Mouse (Mus musculus) small intestine, adult 2 months (tissue): ENCODE measurements at regions not wholly inside any gene's neighbourhood (a gene's known extent, or its start where the extent isn't known, plus 50 kb on each side); places are given as distances from the start of the nearest gene placed in this dataset.

ENCODE experiments used
- H3K27ac ChIP-seq: fragments of 200-500 bp; 2 replicates; pipeline ENCODE4 v1.5.1; 2012; ENCODE audit warnings: low read depth, low read length, control low read depth, inconsistent platforms; ENCODE audit not compliant: insufficient read depth
- H3K27me3 ChIP-seq: fragments of 200-500 bp; 2 replicates; pipeline ENCODE4 v1.6.1; 2012; ENCODE audit warnings: mild to moderate bottlenecking, moderate library complexity, low read length, inconsistent platforms; ENCODE audit not compliant: control insufficient read depth, insufficient read depth
- H3K36me3 ChIP-seq: fragments of 200-500 bp; 2 replicates; pipeline ENCODE4 v1.6.1; 2012; ENCODE audit warnings: mild to moderate bottlenecking, low read length, control low read depth, inconsistent platforms; ENCODE audit not compliant: control insufficient read depth, insufficient read depth
- H3K4me1 ChIP-seq: fragments of 200-500 bp; 2 replicates; pipeline ENCODE4 v1.6.1; 2012; ENCODE audit warnings: low read length, inconsistent platforms, mixed read lengths; ENCODE audit not compliant: control insufficient read depth, insufficient read depth, insufficient read length
- H3K4me3 ChIP-seq: fragments of 200-500 bp; 2 replicates; pipeline ENCODE4 v1.5.1; 2012; ENCODE audit warnings: low read depth, mild to moderate bottlenecking, control low read depth, inconsistent platforms, low read length, moderate library complexity
- CTCF ChIP-seq: fragments of 200-500 bp; IDR thresholded peaks from 2 replicates; pipeline ENCODE4 v1.5.1; 2012; ENCODE audit warnings: low read depth, mild to moderate bottlenecking, control low read depth, inconsistent platforms, low read length, moderate library complexity, mixed read lengths; ENCODE audit not compliant: insufficient replicate concordance, insufficient read length; ENCODE audit errors: extremely low read depth
- POLR2A ChIP-seq: fragments of 200-500 bp; IDR thresholded peaks from 2 replicates; pipeline ENCODE4 v1.6.1; 2012; ENCODE audit warnings: low read depth, mild to moderate bottlenecking, control low read depth, inconsistent platforms, low read length, moderate library complexity
- WGBS: fragments of 180-500 bp; shearing (Covaris S2); methylation state at CpG from one replicate; pipeline ENCODE4 v1.1.7; 2018; 5-methylcytosine and 5-hydroxymethylcytosine counted together

DNA sequence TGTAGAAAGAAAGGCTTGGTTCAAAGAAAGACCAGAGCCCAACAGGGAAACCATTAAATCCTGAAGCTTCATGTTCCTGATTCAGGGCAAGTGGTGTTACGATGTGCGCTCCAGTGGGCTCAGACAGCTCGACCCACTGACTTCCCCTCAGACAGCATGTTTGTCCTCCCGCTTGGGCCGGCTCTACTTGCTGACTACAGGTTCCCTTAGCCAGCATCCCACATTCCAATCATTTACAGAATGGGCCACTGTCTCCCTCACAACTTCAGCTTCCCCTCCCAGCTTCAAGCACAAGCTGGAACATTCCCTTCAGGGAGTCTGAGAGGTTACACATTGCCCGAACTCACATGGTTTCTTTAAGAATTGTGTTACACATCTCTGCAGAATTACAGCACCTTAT is 372.7 kb upstream of the Cdh4 start:
- Histone ChIP-seq H3K4me3 (no peak overlapping the region), H3K27ac (no peak overlapping the region)
- 50% methylated on average over 6 of the region's 6 CpGs for WGBS

DNA sequence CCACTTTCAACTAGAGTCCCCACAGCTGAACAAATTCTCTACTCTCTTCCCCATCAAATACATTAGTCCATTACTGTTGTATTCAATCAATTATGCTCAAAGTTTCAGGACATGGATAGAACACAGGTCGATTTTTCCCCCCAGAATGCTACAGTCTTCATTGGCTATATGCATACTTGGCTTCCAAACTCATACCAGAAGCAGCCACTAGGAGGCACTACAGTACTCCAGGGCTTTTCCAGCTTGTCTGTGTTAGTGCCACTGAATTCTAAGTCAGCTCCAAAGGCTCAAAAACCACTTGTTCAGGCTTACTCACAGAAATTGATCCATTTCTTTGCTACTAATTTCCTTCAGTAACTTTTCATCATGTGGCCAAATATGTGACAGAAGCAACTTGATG is 371.9 kb upstream of the Cdh4 start:
- 27% methylated on average over 1 of the region's 1 CpGs for WGBS
- Histone ChIP-seq H3K27me3 (no peaks in the 10 kb centered on the region), H3K4me3 (no peak overlapping the region), H3K36me3 (no peaks in the 10 kb centered on the region), H3K4me1 (no peaks in the 10 kb centered on the region), H3K27ac (no peak overlapping the region)
- no peak for TF ChIP-seq POLR2A
- TF ChIP-seq CTCF: no peak

More for the DNA sequence above, 372.7 kb upstream of the Cdh4 start:
- Histone ChIP-seq H3K4me1 (no peaks in the 10 kb centered on the region), H3K27me3 (no peaks in the 10 kb centered on the region), H3K36me3 (no peaks in the 10 kb centered on the region)
- no peak for TF ChIP-seq CTCF
- TF ChIP-seq POLR2A: no peak

- WGBS: 59% methylated on average over 13 of the region's 13 CpGs
Measured at GRCm38 (mm10) chr2:179080462-179081274, 361.6 kb upstream of the Cdh4 start.

GRCm38 (mm10) chr2:179086915-179087314 is 355.3 kb upstream of the Cdh4 start:
- no peak overlapping the region for H3K27ac ChIP-seq
- TF ChIP-seq CTCF (no peak), POLR2A (no peak)
- no peaks in the 10 kb centered on the region for H3K27me3 ChIP-seq
- H3K4me3 ChIP-seq: no peak overlapping the region
- WGBS: 80% methylated on average over 9 of the region's 9 CpGs
- H3K4me1 ChIP-seq: no peaks in the 10 kb centered on the region
- no peaks in the 10 kb centered on the region for H3K36me3 ChIP-seq

More at GRCm38 (mm10) chr2:179080462-179081274, 361.6 kb upstream of the Cdh4 start:
- Histone ChIP-seq H3K4me1 (no peaks in the 10 kb centered on the region), H3K27me3 (no peaks in the 10 kb centered on the region), H3K4me3 (no peak overlapping the region), H3K36me3 (no peaks in the 10 kb centered on the region), H3K27ac (no peak overlapping the region)
- TF ChIP-seq CTCF (no peak), POLR2A (no peak)

DNA sequence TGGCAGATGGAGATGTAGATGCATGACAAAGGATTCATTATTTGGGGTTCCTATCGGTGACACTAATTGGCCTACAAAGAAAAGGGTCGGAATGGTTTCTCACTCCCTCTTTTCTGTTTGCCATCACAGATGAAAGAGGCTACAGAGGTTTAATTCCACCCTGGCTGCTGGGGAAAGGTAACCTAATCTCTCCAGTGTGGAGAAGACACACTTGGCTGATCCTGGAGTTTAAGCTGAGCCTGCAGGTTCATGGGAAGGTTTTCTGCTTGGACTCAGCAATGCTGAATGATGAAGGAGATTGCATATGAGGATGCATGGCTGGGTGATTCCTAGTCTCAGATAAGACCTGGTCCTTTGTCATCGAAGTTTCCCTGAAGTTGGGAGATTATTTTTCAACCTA is 350.8 kb upstream of the Cdh4 start:
- Histone ChIP-seq H3K36me3 (no peaks in the 10 kb centered on the region), H3K27me3 (no peaks in the 10 kb centered on the region), H3K27ac (no peak overlapping the region), H3K4me1 (no peaks in the 10 kb centered on the region), H3K4me3 (no peak overlapping the region)
- WGBS: 60% methylated on average over 3 of the region's 3 CpGs
- TF ChIP-seq CTCF (no peak), POLR2A (no peak)

DNA sequence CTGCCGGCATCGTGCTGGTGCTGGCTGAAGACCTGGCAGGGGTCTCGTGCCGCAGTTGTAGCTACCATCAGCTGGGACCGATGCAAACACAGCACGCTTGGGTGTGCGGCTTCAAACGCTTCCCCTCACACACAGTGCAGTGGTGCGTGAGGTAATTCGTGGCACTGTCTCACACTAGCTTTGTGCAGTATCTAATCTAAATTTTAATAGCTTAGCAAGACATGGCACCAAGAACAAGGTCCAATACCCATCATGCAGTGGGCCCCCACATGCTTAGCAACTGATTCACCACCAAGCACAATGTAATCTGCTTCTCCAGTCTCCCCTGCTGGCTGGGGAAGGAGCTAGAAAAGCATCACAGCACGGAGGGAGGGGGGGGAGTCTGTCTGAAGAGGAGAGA is 348.2 kb upstream of the Cdh4 start:
- WGBS: 73% methylated on average over 11 of the region's 11 CpGs
- H3K36me3 ChIP-seq: no peaks in the 10 kb centered on the region
- no peaks in the 10 kb centered on the region for H3K4me1 ChIP-seq
- H3K27ac ChIP-seq: no peak overlapping the region
- no peaks in the 10 kb centered on the region for H3K27me3 ChIP-seq
- H3K4me3 ChIP-seq: no peak overlapping the region
- TF ChIP-seq CTCF (no peak), POLR2A (no peak)

DNA sequence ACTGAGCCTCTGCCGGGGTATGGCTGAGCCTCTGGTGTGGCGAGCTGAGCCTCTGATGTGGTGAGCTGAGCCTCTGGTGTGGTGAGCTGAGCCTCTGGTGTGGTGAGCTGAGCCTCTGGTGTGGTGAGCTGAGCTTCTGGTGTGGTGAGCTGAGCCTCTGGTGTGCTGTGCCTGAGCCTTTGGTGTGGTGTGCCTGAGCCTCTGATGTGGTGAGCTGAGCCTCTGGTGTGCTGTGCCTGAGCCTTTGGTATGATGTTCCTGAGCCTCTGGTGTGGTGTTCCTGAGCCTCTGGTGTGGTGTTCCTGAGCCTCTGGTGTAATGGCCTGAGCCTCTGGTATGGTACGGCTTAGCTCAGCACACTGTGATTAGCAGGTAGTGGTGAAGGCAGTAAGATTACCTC is 346.2 kb upstream of the Cdh4 start:
- Histone ChIP-seq H3K27me3 (no peaks in the 10 kb centered on the region), H3K4me3 (no peak overlapping the region), H3K36me3 (no peaks in the 10 kb centered on the region), H3K27ac (no peak overlapping the region), H3K4me1 (no peaks in the 10 kb centered on the region)
- TF ChIP-seq CTCF (no peak), POLR2A (no peak)
- whole genome bisulfite sequencing: 76% methylated on average over 3 of the region's 3 CpGs

DNA sequence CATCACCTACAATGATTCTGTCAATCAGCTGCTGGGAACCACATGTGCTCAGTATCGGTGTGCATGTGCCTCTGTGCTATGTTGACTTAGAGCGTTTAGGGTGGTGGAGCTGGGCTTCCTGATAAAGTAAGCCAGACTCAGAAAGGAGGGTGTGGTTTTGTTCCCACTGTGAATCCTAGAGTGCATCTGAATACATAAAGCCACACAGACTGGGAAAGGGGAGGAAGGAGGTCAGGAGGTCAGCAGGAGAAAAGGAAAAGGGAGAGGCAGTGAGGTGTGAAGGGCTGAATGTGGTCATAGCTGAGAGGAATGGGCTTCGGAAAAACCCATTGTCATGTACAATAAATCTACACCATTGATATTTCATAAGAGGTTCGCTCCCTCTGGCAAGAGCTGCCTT is 345.4 kb upstream of the Cdh4 start:
- Histone ChIP-seq H3K4me1 (no peaks in the 10 kb centered on the region), H3K27me3 (no peaks in the 10 kb centered on the region), H3K27ac (no peak overlapping the region), H3K4me3 (no peak overlapping the region), H3K36me3 (no peaks in the 10 kb centered on the region)
- 56% methylated on average over 4 of the region's 4 CpGs for WGBS
- TF ChIP-seq POLR2A: no peak
- TF ChIP-seq CTCF: no peak
